9 mouse cellular contexts compared by ENCODE assay signal in the genomic region with DNA sequence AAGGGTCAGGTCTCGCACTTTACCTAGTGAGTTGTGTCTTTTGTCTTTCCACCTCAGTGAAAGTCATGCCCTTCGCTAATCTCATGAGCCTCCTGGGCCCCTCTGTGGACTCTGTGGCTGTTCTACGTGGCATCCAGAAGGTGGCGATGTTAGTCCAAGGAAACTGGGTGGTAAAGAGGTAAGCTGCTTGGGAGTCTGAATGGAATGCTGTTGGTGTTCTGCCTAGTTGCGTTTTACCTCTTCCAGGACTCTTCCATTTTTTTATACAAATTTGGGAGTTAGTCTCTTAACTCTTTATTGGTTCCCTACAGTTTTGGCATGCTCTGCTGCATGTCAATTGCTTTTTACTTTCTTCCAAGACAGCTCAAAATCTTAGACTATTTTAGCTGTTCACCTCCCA. TPM values are rescaled to one million over a fixed set of nuclear protein-coding genes. Genes with fewer than 3 reads are reported as not detected.
A peak's percentile ranks its signal among the peaks of the same experiment; 100 is the strongest.
DNase-seq lines count a peak whose midpoint lies in the region; ATAC-seq and TF ChIP-seq lines count a peak whose summit lies in the region.
"Had no signal": no experiment of that assay in that cellular context is flagged by ENCODE, and none has a peak within 500 bp of the region (broad histone marks: within the 10 kb centered on the region; RNA-seq: fewer than 3 reads in every experiment).

No protein-coding gene starts in this region.

- peak; percentile 81 for TF ChIP-seq CTCF in lung, adult 2 months (IDR thresholded peaks at IDR 0.05; ENCODE audit: insufficient read depth, low read length)
- TF ChIP-seq CTCF in small intestine, adult 2 months (IDR thresholded peaks at IDR 0.05; ENCODE audit: extremely low read depth, insufficient read length, insufficient replicate concordance, low read depth, low read length): peak; percentile 79; the same call in 1 of the 2 replicates

- H3K36me3 ChIP-seq in small intestine, adult 2 months (ENCODE audit: control insufficient read depth, insufficient read depth, low read length): peaks cover 67% of the 10 kb centered on the region

- no peak overlapping the region for H3K27ac ChIP-seq in small intestine, adult 2 months (ENCODE audit: insufficient read depth, low read depth, low read length)

- no peak for TF ChIP-seq POLR2A in lung, adult 2 months (IDR thresholded peaks at IDR 0.05; ENCODE audit: borderline replicate concordance, extremely low read depth, low read depth, low read length)
- TF ChIP-seq POLR2A in small intestine, adult 2 months (IDR thresholded peaks at IDR 0.05; ENCODE audit: low read depth, low read length): no peak

- 30% methylated on average over 5 of the region's 5 CpGs for WGBS in lung, adult 2 months
- WGBS in small intestine, adult 2 months: 24% methylated on average over 5 of the region's 5 CpGs

- H3K4me3 ChIP-seq in lung, adult 2 months (replicated peaks; ENCODE audit: extremely low read depth, low read depth, low read length): no peak overlapping the region
- H3K4me3 ChIP-seq in small intestine, adult 2 months (ENCODE audit: low read depth, low read length): no peak overlapping the region
- H3K4me3 ChIP-seq: megakaryocyte, embryonic 14.5 days had no signal

- no peaks in the 10 kb centered on the region for H3K4me1 ChIP-seq in lung, adult 2 months (ENCODE audit: control insufficient read depth, insufficient read depth, low read length)
- no peaks in the 10 kb centered on the region for H3K4me1 ChIP-seq in small intestine, adult 2 months (ENCODE audit: control insufficient read depth, insufficient read depth, insufficient read length, low read length)

- ATAC-seq in erythroid progenitor cell, adult 5-6 weeks (replicated peaks; ENCODE audit: low FRiP score, poor library complexity, severe bottlenecking): peak; percentile 77

- H3K27me3 ChIP-seq in small intestine, adult 2 months (ENCODE audit: control insufficient read depth, insufficient read depth, low read length): no peaks in the 10 kb centered on the region
- H3K27me3 ChIP-seq: megakaryocyte, embryonic 14.5 days had no signal

- DNase-seq in cerebellum, postnatal 14 days: peak; percentile 62
- DNase-seq in cerebellum, adult 11 months: no peak
- DNase-seq in 3T3-L1 (ENCODE audit: low read depth, low spot score): peak; percentile 74
- DNase-seq in adipocyte (ENCODE audit: low spot score): peak; percentile 71
- DNase-seq in kidney, adult 9 months: peak; percentile 81
- peak; percentile 48 for DNase-seq in lung, adult 2 months

RNA-seq across cellular contexts. Expression of a gene that starts 17.2 kb away (rescaled TPM):
- 0.42 and 1.4 TPM in 2 replicates for total RNA-seq in erythroid progenitor cell, adult 5-6 weeks (2015; ENCODE audit: low replicate concordance)
- 2.3 and 3.0 TPM in 2 replicates for total RNA-seq in erythroid progenitor cell, adult 5-6 weeks (2017; ENCODE audit: low replicate concordance)
- polyA plus RNA-seq in lung, adult 2 months (2012; rRNA removed): 12.6 and 14.4 TPM in 2 replicates
- 6.9 and 10.9 TPM in 2 replicates for polyA plus RNA-seq in small intestine, adult 2 months (2012; rRNA removed)

RNA-seq across cellular contexts. Expression of a gene that starts 47.4 kb away (rescaled TPM):
- 226 and 240 TPM in 2 replicates for total RNA-seq in erythroid progenitor cell, adult 5-6 weeks (2015; ENCODE audit: low replicate concordance)
- 362 and 391 TPM in 2 replicates for total RNA-seq in erythroid progenitor cell, adult 5-6 weeks (2017; ENCODE audit: low replicate concordance)
- 15.8 and 18.0 TPM in 2 replicates for polyA plus RNA-seq in lung, adult 2 months (2012; rRNA removed)
- polyA plus RNA-seq in small intestine, adult 2 months (2012; rRNA removed): 37.1 and 51.7 TPM in 2 replicates

RNA-seq across cellular contexts. Expression of a gene that starts 47.6 kb away (rescaled TPM):
- total RNA-seq in erythroid progenitor cell, adult 5-6 weeks (2015; ENCODE audit: low replicate concordance): not detected in 2 replicates
- not detected in 2 replicates for total RNA-seq in erythroid progenitor cell, adult 5-6 weeks (2017; ENCODE audit: low replicate concordance)
- 0.16 and 0.19 TPM in 2 replicates for polyA plus RNA-seq in lung, adult 2 months (2012; rRNA removed)
- 0.11 and 0.13 TPM in 2 replicates for polyA plus RNA-seq in small intestine, adult 2 months (2012; rRNA removed)
